22 mouse cellular contexts compared by ENCODE assay signal in genomic region chr3:123350602-123351001, GRCm38 (mm10).
"Had no signal": no experiment of that assay in that cellular context is flagged by ENCODE, and none has a peak within 500 bp of the region (broad histone marks: within the 10 kb centered on the region; RNA-seq: fewer than 3 reads in every experiment).

No protein-coding gene starts in this region.

- ATAC-seq: liver, embryonic 12.5 days; midbrain, embryonic 15.5 days had no signal

- H3K36me3 ChIP-seq: limb, embryonic 10.5 days; midbrain, embryonic 12.5 days; midbrain, embryonic 15.5 days; neural tube, embryonic 12.5 days; neural tube, embryonic 15.5 days had no signal

- DNase-seq: kidney, adult 8-10 months; kidney, postnatal 10 days; kidney, postnatal 36 days; liver; lung, adult 18-20 months; lung, postnatal 10 days; lung, postnatal 36 days; right cerebral cortex, adult 18-20 months; right cerebral cortex, postnatal 14 days; right cerebral cortex, postnatal 4 days; spleen, adult 18-20 months; thymus, postnatal 25 days had no signal

- H3K9ac ChIP-seq: kidney, embryonic 15.5 days; limb, embryonic 13.5 days; liver, embryonic 12.5 days; liver, embryonic 15.5 days; lung, embryonic 15.5 days; midbrain, embryonic 12.5 days; midbrain, embryonic 15.5 days; neural tube, embryonic 12.5 days; neural tube, embryonic 15.5 days had no signal

- H3K27me3 ChIP-seq: kidney, embryonic 15.5 days; limb, embryonic 13.5 days; liver, embryonic 12.5 days; liver, embryonic 15.5 days; lung, embryonic 15.5 days; midbrain, embryonic 15.5 days; neural tube, embryonic 12.5 days; neural tube, embryonic 15.5 days had no signal

- H3K27ac ChIP-seq: kidney, embryonic 15.5 days; limb, embryonic 10.5 days; limb, embryonic 13.5 days; liver, embryonic 12.5 days; liver, embryonic 15.5 days; lung, embryonic 15.5 days; midbrain, embryonic 12.5 days; midbrain, embryonic 15.5 days; neural tube, embryonic 12.5 days; neural tube, embryonic 15.5 days had no signal

- H3K4me1 ChIP-seq: kidney, embryonic 15.5 days; limb, embryonic 10.5 days; limb, embryonic 13.5 days; liver, embryonic 12.5 days; liver, embryonic 15.5 days; lung, embryonic 15.5 days; midbrain, embryonic 12.5 days; midbrain, embryonic 15.5 days; neural tube, embryonic 12.5 days; neural tube, embryonic 15.5 days had no signal

- H3K4me3 ChIP-seq: kidney, embryonic 15.5 days; limb, embryonic 10.5 days; limb, embryonic 13.5 days; liver, embryonic 12.5 days; liver, embryonic 15.5 days; lung, embryonic 15.5 days; midbrain, embryonic 12.5 days; midbrain, embryonic 15.5 days; neural tube, embryonic 12.5 days; neural tube, embryonic 15.5 days had no signal
